Mouse (Mus musculus) stomach, adult 2 months (tissue): ENCODE results near the gene Slc9b1. TPM values are rescaled to one million over a fixed set of nuclear protein-coding genes. Genes with fewer than 3 reads are reported as not detected.

Experiments used
- polyA plus RNA-seq: library from polyadenylated mRNA; depleted of rRNA; stranded (reverse); fragments of >200 nt; gene quantifications from 2 replicates; pipeline ENCODE4 v1.2.3, GENCODE M21; 2012; rRNA removed

Slc9b1 gene
- not detected in 2 replicates for polyA plus RNA-seq

GRCm38 (mm10) chr3:135347739-135348264, at the start of gene Slc9b1:
Gene Slc9b1, plus strand, starts transcription at chr3:135348029.

DNA sequence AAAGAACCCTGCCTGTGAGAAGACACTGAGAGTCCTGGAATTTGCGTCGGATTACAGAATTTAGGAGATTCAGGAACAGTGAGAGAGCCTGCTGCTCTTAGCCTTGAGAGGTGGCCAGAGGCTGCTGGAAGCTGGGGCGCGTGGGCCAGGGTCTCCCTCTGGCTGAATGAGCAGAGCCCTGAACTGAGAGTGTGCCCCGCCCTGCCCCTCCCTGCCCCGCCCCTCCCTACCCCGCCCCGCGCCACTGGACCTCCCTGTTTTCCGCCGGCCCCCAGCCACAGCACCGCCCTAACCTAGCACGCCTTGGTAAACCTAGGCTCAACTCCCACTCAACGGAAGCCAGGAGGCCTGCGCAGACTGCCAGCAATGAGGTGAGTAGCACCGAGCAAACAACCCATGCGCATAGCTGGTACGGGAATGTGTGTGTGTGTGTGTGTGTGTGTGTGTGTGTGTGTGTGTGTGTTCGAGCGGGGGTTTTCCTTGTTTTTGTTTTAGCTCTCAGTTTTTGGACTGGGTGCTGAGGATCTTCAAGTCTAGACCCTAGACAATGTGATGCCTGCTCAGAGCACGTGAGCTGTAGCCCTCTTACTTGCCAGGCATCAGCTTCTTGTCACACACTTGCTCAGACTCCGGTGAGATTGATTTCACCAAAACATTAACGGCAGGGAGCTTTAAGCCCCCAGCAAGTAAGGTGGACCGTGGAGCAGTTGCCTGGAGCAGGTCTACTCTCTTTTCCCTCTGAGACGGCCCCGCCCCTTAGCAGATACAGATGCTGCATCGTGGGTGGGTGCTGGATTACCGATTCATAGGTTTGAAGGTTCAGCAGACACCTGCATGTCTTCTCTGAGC, 40.2 kb upstream of the Slc9b1 start, which contains the start of gene Slc9b2:
Gene Slc9b2, plus strand, starts transcription at position 290 of the 849 bp plus-strand sequence.

DNA sequence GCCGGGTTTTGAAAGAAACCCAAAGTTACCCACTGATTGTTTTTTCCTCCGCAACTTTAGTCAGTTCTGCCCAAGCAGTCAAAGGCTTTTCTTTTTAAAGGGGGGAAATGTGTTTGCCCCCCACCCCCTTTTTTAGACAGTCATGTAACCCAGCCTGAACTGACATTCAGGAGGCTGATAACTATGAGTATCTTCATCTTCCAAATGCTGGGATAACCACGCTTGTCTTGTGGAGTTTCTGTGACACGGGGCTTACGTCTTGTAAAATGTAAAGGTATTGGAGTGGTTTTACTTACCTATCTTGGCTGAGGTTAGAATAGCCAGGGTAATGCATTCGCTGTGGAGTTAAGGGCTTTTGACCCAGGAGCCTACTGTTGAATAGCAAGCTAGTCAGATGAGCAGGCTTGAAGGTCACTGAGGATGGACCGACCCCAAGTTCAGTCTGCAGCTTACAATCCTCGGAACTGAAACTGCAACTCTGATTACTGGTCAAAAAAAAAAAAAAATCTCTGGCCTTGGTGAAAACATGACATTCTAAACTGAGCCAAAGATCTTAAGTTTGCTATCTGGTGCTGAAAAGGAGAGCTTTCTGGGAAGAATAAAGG, 75.9 kb downstream of the Slc9b1 start, which contains the start of gene Cisd2:
Gene Cisd2, minus strand, starts transcription at position 318 of the 605 bp plus-strand sequence.

GRCm38 (mm10) chr3:135437758-135438495, 90.1 kb downstream of the Slc9b1 start, which contains the start of gene Ube2d3:
Gene Ube2d3, plus strand, starts transcription at chr3:135438149.

Other genes starting within 250 kb of the Slc9b1 start
- gene Cenpe, start 135.5 kb upstream of the Slc9b1 start, polyA plus RNA-seq, result 0.08 and 0.39 TPM in 2 replicates
- 0.40 and 0.67 TPM in 2 replicates for gene Bdh2, start 66.8 kb upstream of the Slc9b1 start, polyA plus RNA-seq
- 1.0 and 1.4 TPM in 2 replicates for gene Slc9b2, start 40.3 kb upstream of the Slc9b1 start, polyA plus RNA-seq
- gene Cisd2, start 75.9 kb downstream of the Slc9b1 start, polyA plus RNA-seq, result 15.6 and 33.7 TPM in 2 replicates
- gene Ube2d3, start 90.1 kb downstream of the Slc9b1 start, polyA plus RNA-seq, result 71.5 and 109 TPM in 2 replicates
- gene Manba, start 137.6 kb downstream of the Slc9b1 start, polyA plus RNA-seq, result 1.7 and 3.6 TPM in 2 replicates